Mouse (Mus musculus) T-cell, adult 2 months (primary cell): ENCODE results near the gene Elovl6.

Experiments used
- DNase-seq: peaks from one replicate; pipeline ENCODE4 v3.0.0; 2022; ENCODE audit warnings: low spot score

The Elovl6 gene

DNA sequence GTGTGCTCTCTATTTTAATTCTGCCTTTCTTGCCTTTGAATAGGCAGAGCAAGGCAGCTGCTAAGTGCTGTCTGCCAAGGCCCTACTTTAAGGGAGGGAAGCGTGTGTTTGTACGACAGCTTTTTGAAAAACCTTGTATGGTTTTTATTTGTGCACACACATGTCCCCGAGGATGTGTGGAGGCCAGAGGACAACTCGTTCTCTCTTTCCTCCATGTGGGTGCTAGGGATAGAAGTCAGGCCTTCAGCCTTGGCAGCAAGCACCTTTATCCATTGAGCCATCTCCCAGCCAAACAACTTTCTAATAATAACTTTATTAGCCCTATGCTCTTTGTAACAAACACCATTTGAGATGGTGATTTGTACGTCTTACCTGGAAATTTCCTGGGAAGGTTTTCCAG is 34.7 kb downstream of the Elovl6 start:
- no peak for DNase-seq

DNA sequence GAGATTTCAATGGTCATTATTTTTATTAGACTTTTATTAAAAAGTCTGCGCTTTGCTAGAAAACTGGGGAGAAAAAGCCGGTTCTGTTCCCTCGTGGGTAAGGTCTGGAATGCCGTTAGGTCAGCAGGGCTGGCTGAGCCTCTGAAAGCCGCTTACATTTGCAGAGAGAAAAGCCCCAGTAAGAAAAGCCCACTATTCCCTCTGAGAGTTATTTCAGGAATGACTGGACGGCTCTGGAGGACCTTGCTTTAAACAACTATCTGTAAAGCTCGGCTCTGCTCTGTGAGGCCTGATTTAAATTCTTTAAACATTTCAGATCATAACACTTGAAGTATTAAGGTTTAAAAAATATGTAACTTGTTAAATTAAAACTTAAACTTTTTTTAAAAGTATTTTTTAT is 36.4 kb downstream of the Elovl6 start:
- no peak for DNase-seq

DNA sequence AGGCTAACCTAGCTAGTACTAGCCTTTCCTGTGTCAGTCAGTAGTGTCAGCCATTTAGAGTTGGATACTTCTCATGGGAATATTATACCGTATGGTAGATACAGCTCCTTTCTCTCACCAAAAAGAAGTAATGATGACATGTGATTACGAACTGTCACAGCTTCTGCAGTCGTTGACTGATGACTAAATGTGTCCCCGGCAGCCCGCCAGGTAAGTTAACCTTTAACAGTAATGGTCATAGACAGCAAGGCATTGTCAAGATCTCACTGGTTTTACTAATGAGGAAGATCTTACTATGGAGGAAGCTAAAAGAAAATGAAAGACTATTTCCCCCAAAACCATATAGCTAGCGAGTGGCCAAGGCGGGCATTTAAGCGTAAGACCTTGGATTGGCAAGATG is 38.8 kb downstream of the Elovl6 start:
- DNase-seq: no peak

DNA sequence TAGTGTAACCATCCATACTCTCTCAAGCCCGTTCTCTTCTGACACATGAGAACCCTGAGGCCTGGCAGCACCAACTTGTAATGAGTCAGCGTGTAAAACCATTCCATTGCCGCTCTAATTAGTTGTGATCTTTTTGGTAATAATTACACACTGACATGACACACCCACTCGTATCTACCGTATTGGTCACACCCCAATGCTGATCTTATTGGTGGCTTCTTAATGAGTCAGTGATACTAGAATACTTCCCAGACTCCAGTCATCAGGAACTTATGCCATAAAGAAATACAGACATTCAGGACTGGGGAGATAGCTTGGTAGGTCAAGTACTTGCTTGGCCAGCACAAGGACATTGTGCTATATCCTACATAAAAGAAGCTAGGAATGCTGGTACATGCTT is 39.5 kb downstream of the Elovl6 start:
- DNase-seq: no peak

DNA sequence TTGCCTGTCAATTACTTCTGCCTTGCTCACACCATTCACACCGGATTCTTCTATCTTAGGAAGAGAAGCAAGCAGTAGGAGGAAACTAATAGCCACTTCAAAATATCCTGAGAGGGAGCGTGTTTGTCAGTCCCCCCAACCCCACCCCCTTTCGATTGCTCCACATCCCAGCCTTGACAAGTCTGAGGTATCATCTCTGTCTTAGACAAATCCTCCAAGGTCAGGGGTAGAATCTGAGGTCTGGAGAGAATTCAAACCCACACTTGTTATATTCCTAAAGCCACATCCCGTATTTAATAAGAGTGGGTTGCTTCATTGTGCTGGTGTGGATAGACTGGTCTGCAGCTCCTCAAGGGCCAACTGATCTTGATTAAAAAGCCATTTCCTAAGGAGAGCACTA is 40.8 kb downstream of the Elovl6 start:
- no peak for DNase-seq

- no peak for DNase-seq
Measured at GRCm38 (mm10) chr3:129573609-129574008, 41.5 kb downstream of the Elovl6 start.

DNA sequence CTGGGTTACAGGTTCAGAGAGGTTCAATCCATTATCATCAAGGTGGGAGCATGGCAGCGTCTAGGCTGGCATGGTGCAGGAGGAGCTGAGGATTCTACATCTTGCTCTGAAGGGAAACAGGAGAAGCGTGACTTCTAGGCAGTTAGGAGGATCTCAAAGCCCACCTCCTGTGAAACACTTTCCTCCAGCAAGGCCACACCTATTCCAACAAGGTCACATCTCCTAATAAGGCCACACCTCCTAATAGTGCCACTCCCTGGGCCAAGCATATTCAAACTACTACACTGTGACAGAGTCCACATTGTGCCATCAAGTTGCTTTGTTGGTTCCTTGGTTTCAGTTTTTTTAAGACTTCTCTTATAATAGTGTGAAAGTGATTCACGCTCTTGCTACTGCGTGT is 42.9 kb downstream of the Elovl6 start:
- DNase-seq: no peak

DNA sequence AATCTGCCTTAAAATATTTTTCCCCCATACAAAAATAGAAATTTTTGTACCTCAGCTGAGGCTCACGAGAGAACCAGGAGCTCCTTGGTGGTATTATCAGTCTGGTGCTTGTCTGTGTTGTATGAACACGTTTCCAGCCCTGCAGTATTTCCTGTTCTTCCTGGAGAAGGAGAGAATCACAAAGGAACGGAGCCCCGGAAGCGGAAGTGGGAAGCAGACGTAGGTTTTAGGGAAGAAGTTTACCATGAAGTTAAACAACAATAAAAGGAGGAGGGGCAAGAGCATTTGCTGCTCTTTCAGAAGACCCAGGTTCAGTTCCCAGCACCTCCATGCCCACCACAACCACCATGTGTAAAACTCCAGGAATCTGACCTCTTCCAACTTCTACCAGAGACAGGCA is 44.4 kb downstream of the Elovl6 start:
- DNase-seq: no peak

DNA sequence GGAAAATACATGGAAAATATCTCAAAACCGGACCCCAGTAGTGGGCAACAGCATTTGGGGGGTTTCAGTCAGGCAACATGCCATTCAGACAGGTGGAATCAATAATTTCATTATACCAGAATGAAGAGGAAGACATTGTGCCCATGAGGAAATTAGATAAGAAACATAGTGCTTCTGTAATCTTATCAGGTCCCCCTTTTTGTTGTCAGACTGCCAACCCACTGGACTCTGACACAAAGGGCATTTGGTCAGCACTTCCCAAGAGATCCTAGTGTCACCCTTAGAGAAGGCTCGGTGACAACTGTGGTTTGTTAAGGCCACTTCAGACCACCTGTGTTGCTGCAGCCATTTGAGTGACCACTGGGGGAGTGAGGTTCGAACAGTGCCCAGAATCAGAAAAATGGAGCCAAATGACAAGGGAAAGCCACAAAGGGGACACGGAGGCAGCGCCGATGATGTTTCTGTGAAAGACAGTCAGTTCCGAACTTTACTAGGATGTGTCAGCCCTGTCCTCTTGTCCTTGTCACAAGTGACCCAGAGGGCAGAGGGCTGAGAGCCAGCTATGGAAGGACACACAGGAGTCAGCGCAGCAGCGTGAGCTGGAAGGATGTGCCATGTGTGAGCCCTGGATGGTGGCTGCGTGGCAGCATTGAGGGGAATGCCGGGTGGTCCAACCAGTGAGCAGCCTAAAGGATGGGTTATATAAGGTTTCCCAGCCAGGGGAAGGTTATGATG is 46.8 kb downstream of the Elovl6 start:
- no peak for DNase-seq

DNA sequence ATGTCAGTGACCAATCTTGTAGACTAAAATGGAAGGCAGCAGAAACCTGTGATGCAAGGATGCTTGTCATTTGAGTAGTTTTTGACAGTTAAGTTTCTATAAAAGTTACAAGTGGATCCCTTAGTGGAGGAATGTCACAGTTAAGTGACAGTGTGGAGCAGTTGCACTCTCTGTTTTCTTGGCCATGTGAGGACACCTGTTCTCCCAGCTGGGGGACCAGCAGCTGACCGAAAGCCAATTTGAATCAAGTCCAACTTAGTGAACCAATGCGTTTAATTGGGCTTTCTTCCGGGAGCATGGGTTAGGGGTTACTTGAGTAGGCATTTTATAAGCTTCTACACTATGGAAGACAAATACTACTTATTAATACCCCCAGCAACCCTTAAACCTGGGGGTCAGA is 48.9 kb downstream of the Elovl6 start:
- DNase-seq: no peak

GRCm38 (mm10) chr3:129582449-129582848 is 50.3 kb downstream of the Elovl6 start:
- no peak for DNase-seq

DNA sequence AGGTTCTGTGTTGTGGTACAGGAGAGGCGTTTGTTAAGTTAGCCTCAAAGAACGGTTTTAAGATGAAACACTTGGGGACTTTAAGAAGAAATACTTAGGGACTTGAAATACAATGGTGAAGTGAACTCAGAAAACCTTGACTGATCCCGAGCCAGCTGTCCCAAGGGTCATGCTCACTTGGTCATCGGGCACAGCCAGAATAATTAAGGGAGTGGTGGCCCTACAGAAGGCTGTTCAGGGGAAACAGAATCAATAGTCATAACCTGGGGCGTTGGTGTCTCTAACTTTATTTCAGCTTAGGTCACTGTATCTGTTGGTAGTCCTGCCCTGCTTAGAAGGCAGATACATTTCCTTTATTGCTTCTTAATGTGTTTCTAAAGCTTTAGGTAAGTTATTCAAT is 51.1 kb downstream of the Elovl6 start:
- DNase-seq: no peak

- DNase-seq: no peak
Measured at GRCm38 (mm10) chr3:129587916-129588315, 55.8 kb downstream of the Elovl6 start.

DNA sequence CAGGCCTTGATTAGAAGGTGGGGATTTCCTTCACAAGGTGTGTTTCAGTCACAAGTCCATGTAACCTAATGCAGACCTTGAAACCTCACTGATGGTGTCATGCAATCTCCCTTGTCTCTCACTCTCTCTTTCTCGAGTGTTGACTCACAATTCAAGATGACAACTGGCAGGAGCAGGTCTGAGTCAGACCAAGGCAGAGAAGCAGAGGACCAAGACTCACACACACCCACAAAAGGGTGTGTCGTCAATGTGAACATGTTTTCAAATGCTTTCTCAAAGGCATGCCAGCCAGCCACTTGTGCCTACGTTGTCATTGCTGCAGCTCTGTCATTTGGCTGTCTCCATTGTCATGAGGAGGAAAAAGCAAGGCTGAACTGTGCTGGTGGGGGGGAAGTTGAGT is 56.6 kb downstream of the Elovl6 start:
- DNase-seq: no peak

- DNase-seq: no peak
Measured at GRCm38 (mm10) chr3:129589705-129590104, 57.5 kb downstream of the Elovl6 start.

GRCm38 (mm10) chr3:129590548-129591226 is 58.5 kb downstream of the Elovl6 start:
- peak; percentile 84 for DNase-seq

DNA sequence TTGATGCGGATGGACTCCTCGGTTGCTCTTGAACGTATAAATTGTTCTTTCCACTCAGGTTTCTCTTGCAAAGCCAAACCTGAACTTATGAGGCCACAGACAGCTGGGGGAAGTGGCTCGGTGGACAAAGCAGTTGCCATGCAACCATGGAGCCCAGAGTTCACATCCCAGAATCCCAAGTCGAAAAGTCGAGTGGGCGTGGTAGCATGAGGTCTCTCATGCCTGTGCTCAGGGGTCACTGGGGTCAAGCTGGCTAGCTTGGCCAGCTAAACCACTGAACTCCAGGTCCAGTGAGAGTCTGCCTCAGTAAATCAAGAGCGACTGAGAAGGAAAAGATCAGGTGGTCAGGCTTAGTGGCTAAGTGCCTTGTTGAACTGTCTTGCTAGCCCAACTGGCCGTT is 59.1 kb downstream of the Elovl6 start:
- DNase-seq: no peak

DNA sequence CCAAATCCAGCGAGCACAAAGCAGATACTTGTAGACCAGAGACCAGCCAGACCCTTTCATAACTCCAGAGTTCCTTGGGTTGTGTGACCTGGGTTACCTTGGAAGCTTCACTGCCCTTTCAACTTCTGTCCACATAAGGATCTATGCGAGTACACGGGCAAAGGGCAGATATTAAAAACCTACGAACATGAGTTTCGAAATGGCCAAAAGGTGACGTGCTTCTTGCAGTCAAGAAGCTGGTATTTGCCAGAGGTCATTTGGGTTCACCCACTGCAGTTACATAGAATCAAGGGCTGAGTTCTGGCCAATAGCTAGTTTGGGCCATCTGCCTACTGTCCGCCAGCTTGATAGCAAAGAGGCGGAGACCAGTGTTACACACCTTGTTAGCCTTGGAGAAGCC is 59.6 kb downstream of the Elovl6 start:
- no peak for DNase-seq

DNA sequence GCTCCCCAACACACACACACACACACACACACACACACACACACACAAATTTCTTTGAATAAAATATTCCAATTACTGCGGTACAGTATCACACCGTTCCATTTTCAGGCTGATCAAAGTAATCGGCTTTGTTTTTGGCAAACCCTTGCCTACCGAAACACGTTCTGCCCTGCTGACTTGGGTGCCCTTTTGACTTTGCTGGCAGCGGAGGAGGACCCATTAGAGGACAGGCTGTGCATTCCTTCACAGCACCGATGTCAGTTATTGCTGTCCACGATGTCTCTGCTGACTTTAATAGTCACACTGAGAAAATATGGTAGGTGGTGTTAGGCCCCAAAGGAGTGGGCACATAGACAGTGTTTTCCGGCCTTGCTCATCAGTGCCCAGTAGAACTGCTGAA is 60.8 kb downstream of the Elovl6 start:
- DNase-seq: no peak

GRCm38 (mm10) chr3:129593735-129594134 is 61.6 kb downstream of the Elovl6 start:
- no peak for DNase-seq

DNA sequence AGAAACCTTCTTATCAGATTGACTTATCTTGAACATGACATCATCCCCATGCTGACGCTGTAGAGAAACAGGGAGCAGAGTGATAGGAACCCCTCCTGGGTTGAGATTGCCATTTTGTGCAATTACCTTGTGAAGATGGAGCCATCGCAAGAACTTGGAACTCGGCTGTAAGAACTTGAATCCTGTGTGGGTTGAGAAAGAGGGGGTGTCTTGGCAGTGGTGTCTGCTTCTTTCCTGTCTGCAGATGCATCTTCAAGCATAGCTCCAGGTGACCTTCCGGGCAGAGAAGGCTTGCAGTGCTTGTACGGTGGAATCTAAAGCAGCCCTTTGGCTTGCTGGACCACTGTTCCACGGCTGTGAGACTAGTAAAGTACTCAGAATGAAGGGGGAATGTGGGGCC is 63.9 kb downstream of the Elovl6 start:
- no peak for DNase-seq

- DNase-seq: peak; percentile 68
Measured at GRCm38 (mm10) chr3:129602289-129602688, 70.1 kb downstream of the Elovl6 start.

GRCm38 (mm10) chr3:129605487-129605886 is 73.3 kb downstream of the Elovl6 start:
- no peak for DNase-seq

DNA sequence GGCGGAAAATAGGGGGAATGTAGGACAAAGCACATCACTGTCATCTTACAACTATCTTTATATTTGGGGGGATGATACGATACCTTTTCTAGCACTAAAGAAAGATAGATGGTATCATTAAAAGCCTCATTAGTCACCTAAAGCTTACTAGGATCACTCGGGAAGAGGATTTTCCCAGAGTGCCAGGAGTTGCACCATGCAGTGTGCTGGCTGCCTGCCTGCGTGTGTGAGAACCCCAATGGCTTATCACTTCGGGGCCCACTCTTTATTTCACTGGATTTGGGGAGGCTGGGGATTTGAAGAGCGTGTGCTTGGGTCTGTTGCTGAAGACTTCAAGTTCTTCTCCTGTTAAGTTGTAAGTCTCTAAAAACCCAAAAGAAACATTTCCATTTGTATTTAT is 73.8 kb downstream of the Elovl6 start:
- DNase-seq: no peak
